Mouse (Mus musculus): ENCODE results near the gene Jarid2.
A peak's percentile ranks its signal among the peaks of the same experiment; 100 is the strongest.

Jarid2 gene

GRCm38 (mm10) chr13:44775396-44775795 lies 46.1 kb downstream of the Jarid2 start:
- no peak for DNase-seq (ENCODE audit: low read depth, low spot score)

- DNase-seq (ENCODE audit: low read depth, low spot score) = no peak
These were observed 51.2 kb downstream of the Jarid2 start for GRCm38 (mm10) chr13:44780506-44780905.

GRCm38 (mm10) chr13:44781126-44781525 lies 51.9 kb downstream of the Jarid2 start:
- no peak for DNase-seq (ENCODE audit: low read depth, low spot score)

- DNase-seq (ENCODE audit: low read depth, low spot score) = no peak
These were observed 55.3 kb downstream of the Jarid2 start for GRCm38 (mm10) chr13:44784551-44784950.

DNA sequence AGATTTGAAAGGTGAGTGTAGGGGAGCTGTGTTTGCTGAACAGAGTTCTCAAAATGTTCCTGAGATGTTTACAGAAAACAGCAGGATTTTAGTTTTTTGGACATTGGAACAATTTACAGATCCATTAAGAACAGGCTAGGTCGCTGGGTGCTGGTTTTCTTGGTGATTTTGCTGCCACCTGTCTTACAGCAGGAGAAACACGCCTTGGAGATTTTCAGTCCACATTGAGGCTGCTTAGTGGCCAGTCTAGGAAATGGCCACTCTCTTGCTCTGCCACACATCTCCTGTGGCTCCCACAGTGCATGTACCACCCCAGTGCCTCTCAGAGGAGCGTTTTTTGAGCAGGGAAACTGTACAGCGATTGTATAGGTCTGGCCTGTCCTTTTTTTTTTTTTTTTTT lies 57.0 kb downstream of the Jarid2 start:
- DNase-seq (ENCODE audit: low read depth, low spot score) = peak; percentile 63

DNA sequence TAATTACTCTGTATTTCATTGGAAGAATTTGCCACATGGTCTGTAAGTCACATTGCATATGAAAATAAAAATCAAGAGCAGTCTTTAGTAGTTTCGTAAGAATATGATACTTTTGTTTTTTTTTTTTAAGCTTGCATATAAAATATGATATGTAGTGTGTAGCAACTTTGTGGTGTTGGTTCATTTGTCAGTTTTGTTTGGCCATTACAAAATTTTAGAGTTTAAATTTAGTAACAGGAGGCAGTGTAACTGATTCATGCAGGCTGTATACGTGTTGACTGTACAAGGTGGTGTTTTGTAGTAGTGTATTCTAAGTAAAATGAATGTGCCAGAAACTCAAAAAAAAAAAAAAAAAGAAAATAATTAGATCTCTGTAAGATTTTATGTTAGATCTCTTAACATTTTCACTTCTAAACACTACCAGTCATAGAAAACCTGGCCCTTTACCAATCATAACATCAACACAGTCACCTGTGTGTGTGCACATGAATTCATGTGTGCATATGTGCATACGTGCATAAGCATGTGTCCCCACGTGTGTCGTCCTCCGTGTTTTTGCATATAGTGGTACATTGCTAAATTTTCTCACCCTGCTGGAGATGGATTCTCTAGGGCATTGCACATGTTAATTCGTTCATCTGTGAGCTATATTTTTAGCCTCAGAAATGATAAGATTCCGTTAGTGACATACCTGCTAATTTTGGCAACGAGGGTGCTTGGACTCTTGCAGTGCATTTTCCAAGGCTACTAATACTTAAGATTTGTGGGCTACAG lies 59.3 kb downstream of the Jarid2 start:
- DNase-seq (ENCODE audit: low read depth, low spot score) = no peak

GRCm38 (mm10) chr13:44789982-44790381 lies 60.7 kb downstream of the Jarid2 start:
- no peak for DNase-seq (ENCODE audit: low read depth, low spot score)

DNA sequence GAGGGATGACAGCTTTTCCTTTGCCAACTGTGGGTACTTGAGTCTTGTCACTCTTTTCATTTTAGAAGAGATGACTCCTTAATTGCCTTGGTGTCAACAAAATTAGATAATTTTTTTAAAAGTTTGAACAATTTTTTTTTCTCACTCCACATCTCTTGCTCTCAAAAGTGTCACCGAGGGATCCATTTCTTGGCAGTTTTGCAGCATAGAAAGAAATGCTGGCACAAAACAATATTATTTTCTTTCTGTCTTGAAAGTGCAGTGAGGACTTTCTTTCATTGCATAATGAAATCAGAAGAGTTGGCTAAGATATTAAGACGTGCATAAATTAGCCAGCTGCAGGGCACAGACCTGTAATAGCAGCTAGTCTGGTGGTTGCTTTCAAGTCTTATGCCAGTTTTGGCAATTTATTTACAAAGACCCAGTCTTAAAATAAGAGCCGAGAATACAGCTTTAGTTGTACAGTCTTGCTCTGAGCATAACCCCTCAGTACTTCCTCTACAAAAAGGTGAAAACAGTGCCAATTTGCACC lies 63.2 kb downstream of the Jarid2 start:
- no peak for DNase-seq (ENCODE audit: low read depth, low spot score)

DNA sequence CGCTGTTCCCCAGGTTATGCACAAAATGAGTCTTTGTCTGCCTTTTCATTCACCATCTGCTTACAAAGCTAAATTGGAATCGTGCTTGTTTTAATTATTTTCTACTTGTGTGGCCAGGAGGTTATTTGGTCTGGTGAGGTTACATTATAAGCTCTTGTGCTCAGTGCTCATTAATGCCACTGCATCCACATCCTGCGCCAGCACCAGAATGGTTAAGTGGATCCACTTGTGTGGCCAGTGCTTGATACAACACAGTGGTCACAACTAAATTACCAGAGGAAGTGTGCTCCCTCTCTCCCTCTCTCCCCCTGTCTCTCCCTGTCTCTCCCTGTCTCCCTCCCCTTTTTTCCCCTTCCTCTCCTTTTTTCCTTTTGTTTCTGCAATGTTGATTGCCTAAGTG lies 66.6 kb downstream of the Jarid2 start:
- no peak for DNase-seq (ENCODE audit: low read depth, low spot score)

GRCm38 (mm10) chr13:44796775-44797174 lies 67.5 kb downstream of the Jarid2 start:
- no peak for DNase-seq (ENCODE audit: low read depth, low spot score)

DNA sequence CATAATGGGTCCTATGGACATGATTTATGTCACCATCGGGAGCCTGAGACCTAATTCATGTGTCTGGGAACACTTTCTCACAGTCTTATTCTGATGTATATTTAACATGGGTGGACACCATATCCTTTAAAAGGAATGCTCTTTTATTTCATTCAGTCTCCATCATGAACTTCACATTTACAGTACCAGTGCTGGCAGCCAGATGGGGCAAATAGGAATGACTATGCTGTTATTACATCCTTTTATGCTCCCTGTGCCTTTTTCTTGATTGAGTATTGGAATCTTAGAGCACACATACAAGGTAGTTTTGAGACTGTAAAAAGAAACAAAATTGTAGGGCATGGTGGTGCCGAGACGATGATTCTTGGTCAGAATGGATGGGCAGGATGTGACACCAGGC lies 69.0 kb downstream of the Jarid2 start:
- DNase-seq (ENCODE audit: low read depth, low spot score) = no peak

GRCm38 (mm10) chr13:44799166-44799565 lies 69.9 kb downstream of the Jarid2 start:
- DNase-seq (ENCODE audit: low read depth, low spot score) = no peak

- no peak for DNase-seq (ENCODE audit: low read depth, low spot score)
These were observed 70.8 kb downstream of the Jarid2 start for GRCm38 (mm10) chr13:44800059-44800458.

GRCm38 (mm10) chr13:44804876-44805275 lies 75.6 kb downstream of the Jarid2 start:
- DNase-seq (ENCODE audit: low read depth, low spot score) = peak; percentile 65

- no peak for DNase-seq (ENCODE audit: low read depth, low spot score)
These were observed 79.0 kb downstream of the Jarid2 start for GRCm38 (mm10) chr13:44808307-44808706.

DNA sequence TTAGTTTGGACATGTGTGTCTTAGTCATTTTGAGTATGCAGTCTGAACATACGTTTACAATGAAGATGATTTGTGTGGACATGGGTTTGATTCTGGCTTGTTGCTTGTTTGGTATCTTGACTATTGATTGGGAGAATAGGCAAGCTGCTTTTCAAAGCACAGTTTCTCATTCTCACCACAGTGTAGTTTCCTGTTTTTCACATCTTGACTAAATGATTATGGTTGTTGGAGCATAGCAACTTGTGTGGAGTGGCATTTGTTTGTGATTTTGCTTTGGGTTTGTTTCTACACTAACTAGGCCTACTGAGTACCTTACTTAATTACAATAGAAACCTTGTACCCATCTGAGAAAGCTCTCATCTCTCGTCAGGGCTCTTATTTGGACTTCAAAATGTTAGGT lies 81.7 kb downstream of the Jarid2 start:
- no peak for DNase-seq (ENCODE audit: low read depth, low spot score)

DNA sequence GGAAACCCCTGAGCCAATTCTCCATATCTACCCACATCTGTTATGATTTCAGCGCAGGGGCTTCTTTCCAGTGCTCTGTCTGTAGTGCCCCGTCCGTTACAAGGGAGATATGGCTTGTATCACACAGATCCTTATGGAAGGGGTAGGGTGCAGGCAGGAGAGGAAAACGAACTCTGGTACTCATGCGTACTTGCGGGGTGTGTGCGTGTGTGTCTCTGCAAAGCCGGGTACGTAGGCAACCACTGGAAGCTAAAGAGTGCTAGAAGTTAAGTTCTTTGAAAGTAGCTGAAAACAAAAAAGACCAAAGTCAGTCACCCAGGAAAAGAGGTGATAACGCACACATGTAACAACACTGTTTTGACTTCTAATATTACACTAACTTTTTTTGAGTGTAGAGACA lies 82.3 kb downstream of the Jarid2 start:
- no peak for DNase-seq (ENCODE audit: low read depth, low spot score)

DNA sequence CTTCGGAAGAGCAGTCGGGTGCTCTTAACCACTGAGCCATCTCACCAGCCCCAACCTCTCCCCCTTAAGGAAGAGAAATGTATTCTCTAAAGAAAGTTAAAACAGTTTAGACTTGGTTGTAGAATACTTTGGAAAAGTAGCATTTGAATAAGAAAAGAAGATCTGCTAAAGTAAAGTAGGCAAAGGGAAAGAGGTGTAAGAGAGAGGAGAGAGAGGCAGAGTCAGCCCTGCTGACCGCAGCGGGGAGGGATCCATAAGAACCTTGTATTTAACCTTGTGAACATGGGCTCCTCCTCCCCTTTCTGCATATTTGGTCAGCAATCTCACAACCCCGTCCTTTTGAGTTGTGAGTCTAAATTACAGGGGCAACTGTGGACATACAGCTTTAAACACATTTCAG lies 83.1 kb downstream of the Jarid2 start:
- peak; percentile 69 for DNase-seq (ENCODE audit: low read depth, low spot score)

DNA sequence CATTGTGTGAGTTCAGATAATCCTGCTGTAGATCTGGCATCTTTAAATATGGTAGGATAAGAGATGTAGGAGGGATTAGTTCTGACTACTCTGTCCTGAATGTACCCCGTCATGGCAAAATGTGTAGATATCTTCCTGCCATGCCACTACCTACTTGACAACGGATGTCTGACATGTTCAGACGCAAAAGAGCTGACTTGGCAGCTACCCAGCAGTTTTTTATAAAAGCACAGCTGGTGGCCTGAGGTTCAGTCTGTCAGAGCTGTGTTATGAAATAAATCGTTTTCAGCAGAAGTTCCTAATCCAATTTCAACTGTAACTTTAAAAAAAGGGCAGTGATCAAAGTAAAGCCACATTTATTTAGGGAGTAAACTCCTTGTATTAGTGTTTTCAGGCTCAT lies 90.1 kb downstream of the Jarid2 start:
- no peak for DNase-seq (ENCODE audit: low read depth, low spot score)

DNA sequence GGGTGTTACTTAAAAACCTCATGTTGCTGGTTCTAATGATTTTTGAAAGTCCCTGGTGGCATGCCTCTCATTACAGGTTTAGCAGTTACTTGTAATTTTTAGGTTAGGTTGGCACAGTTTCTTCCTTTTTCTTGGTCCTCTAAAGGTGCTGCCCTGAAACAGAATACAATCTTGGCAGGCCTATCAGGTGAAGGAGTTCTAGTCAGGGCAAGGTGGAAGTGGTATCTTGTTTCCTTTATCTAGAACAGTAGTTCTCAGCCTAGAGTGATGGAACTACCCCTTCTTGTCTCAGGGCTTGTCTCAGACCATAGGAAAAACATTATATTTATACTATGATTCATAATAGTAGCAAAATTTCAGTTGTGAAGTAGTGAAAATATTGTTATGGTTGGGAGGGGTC lies 93.3 kb downstream of the Jarid2 start:
- DNase-seq (ENCODE audit: low read depth, low spot score) = no peak

DNA sequence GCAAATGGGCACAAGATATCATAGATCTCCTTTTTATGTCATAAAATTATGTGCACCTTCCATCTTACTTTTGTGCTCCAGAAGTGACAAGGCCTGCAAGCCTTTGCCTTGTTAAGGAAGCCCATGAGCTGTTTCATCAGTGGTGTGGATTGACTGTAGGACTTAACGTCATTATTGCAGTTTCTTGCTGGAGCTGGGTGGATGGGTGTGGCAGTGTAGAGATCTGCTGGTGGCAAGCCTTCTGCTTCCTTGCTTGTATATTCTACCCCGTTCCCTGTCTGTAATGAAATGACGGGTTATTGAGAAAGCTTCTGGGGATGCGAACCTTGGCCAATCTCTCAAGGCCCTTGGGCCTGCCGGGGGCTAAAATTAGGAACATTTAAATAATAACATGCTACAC lies 99.6 kb downstream of the Jarid2 start:
- no peak for DNase-seq (ENCODE audit: low read depth, low spot score)

DNA sequence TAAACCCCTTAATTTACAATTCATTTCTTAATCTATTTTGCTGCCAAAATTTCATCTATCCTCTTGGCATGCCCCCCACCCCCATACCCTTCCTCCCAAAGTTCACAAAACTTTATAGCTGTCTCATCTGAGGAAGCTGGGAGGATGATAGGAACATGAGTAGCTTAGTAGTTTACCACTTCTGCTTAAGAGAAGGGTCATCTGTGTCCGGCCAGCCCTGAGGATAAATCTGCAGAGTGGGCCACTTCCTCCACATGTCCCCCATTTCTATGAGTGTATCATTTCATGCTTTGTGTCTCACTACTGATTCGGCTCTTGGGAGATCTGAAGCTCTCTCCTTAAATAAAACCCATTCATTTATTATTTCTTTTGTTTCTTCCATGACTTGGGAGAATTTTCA lies 102.8 kb downstream of the Jarid2 start:
- no peak for DNase-seq (ENCODE audit: low read depth, low spot score)

GRCm38 (mm10) chr13:44832866-44833265 lies 103.6 kb downstream of the Jarid2 start:
- DNase-seq (ENCODE audit: low read depth, low spot score) = no peak

DNA sequence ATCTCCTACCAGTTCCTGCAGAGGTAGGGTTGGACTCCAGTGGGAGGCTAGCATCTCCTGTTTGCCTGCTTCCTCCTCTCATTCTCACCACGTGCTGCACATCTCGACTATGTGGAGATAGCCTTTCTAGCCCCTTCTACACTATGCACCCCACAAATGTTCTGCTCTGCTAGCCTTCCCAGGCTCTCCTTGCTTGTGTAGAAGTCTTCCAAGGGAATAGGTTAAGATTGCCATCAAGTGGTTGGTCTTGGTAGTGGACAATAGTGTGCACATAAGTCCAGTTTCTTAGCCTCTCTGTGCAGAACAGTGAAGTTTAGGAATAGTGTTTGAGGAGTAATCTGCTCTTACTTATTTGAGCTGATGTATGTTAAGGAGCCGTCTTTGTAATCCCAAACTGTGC lies 104.1 kb downstream of the Jarid2 start:
- DNase-seq (ENCODE audit: low read depth, low spot score) = peak; percentile 55

All from ES-CJ7 (cell line).